Mouse (Mus musculus) MEL (cell line): ENCODE results near the gene Olfr221. TPM values are rescaled to one million over a fixed set of nuclear protein-coding genes. Genes with fewer than 3 reads are reported as not detected.

Experiments used
- DNase-seq: peaks from one replicate; pipeline ENCODE4 v3.0.0; 2011; ENCODE audit warnings: low read depth, low spot score
- H3K27ac ChIP-seq: 2 replicates; pipeline ENCODE4 v1.5.1; 2012; ENCODE audit warnings: low read depth, mild to moderate bottlenecking, control low read depth, low read length, moderate library complexity; ENCODE audit not compliant: control insufficient read depth
- H3K27me3 ChIP-seq, 2 experiments: fragments of 150-350 bp in 1 of 2; sonication (generic) in 1 of 2; 2 replicates each; pipeline ENCODE4 v1.6.1; 2012; ENCODE audit warnings: low read length in 2 of 2, mild to moderate bottlenecking in 2 of 2, improper control_type of control experiment in 1 of 2, moderate library complexity in 1 of 2; ENCODE audit not compliant: insufficient read depth in 2 of 2, control insufficient read depth in 1 of 2
- H3K36me3 ChIP-seq, 2 experiments: 2 replicates each; pipeline ENCODE4 v1.6.1; 2012 to 2014; ENCODE audit warnings: low read length in 2 of 2, improper control_type of control experiment in 1 of 2, inconsistent platforms in 1 of 2, mild to moderate bottlenecking in 1 of 2; ENCODE audit not compliant: insufficient read depth in 2 of 2, control insufficient read depth in 1 of 2
- H3K4me1 ChIP-seq, 2 experiments: fragments of 150-350 bp in 1 of 2; sonication (generic) in 1 of 2; 2 replicates each; pipeline ENCODE4 v1.6.1; 2012; ENCODE audit warnings: low read length in 2 of 2, improper control_type of control experiment in 1 of 2, mild to moderate bottlenecking in 1 of 2; ENCODE audit not compliant: insufficient read depth in 2 of 2, control insufficient read depth in 1 of 2
- H3K4me3 ChIP-seq, 2 experiments: fragments of 150-350 bp in 1 of 2; sonication (generic) in 1 of 2; 2 replicates each; pipeline ENCODE4 v1.5.1; 2012; ENCODE audit warnings: low read depth in 2 of 2, low read length in 2 of 2, mild to moderate bottlenecking in 2 of 2, moderate library complexity in 2 of 2, control low read depth in 1 of 2, improper control_type of control experiment in 1 of 2; ENCODE audit not compliant: control insufficient read depth in 1 of 2, insufficient read depth in 1 of 2
- H3K79me2 ChIP-seq: 2 replicates; pipeline ENCODE4 v1.6.1; 2012; ENCODE audit warnings: mild to moderate bottlenecking, low read length, moderate library complexity; ENCODE audit not compliant: control insufficient read depth, poor library complexity, insufficient read depth
- H3K9ac ChIP-seq: 2 replicates; pipeline ENCODE4 v1.6.1; 2012; ENCODE audit warnings: low read depth, mild to moderate bottlenecking, control low read depth, low read length, moderate library complexity; ENCODE audit not compliant: control insufficient read depth, poor library complexity, severe bottlenecking
- H3K9me3 ChIP-seq: fragments of 150-350 bp; sonication (generic); replicated peaks from 2 replicates; pipeline ENCODE4 v1.6.1; 2012; ENCODE audit warnings: mild to moderate bottlenecking, low read length, improper control_type of control experiment, moderate library complexity; ENCODE audit not compliant: insufficient read depth
- BHLHE40 ChIP-seq: IDR thresholded peaks from 2 replicates; pipeline ENCODE4 v1.6.1; 2012; ENCODE audit warnings: low read depth, mild to moderate bottlenecking, inconsistent platforms, low read length, improper control_type of control experiment, borderline replicate concordance
- CHD1 ChIP-seq: IDR thresholded peaks from 2 replicates; pipeline ENCODE4 v1.6.1; 2012; ENCODE audit warnings: low read depth, mild to moderate bottlenecking, inconsistent platforms, low read length, improper control_type of control experiment
- CHD2 ChIP-seq: IDR thresholded peaks from 2 replicates; pipeline ENCODE4 v1.6.1; 2011; ENCODE audit warnings: low read length, improper control_type of control experiment
- CTCF ChIP-seq, 3 experiments: IDR thresholded peaks in 2 of 3; conservative IDR thresholded peaks in 1 of 3; 2 replicates each; pipeline ENCODE4 v1.5.1; 2011 to 2012; ENCODE audit warnings: low read length in 3 of 3, low read depth in 2 of 3, mild to moderate bottlenecking in 2 of 3, improper control_type of control experiment in 1 of 3, inconsistent platforms in 1 of 3, mixed read lengths in 1 of 3, moderate library complexity in 1 of 3; ENCODE audit not compliant: control insufficient read depth in 1 of 3, insufficient read depth in 1 of 3, poor library complexity in 1 of 3, severe bottlenecking in 1 of 3
- E2F4 ChIP-seq: IDR thresholded peaks from 2 replicates; pipeline ENCODE4 v1.6.1; 2011; ENCODE audit warnings: low read depth, low read length, improper control_type of control experiment, borderline replicate concordance
- EP300 ChIP-seq, 2 experiments: IDR thresholded peaks; 2 replicates each; pipeline ENCODE4 v1.6.1; 2011; ENCODE audit warnings: improper control_type of control experiment in 2 of 2, low read length in 2 of 2, low read depth in 1 of 2, mild to moderate bottlenecking in 1 of 2
- ETS1 ChIP-seq: IDR thresholded peaks from 2 replicates; pipeline ENCODE4 v1.6.1; 2012; ENCODE audit warnings: low read depth, mild to moderate bottlenecking, inconsistent platforms, low read length, improper control_type of control experiment, moderate library complexity
- GABPA ChIP-seq: IDR thresholded peaks from 2 replicates; pipeline ENCODE4 v1.6.1; 2012; ENCODE audit warnings: low read depth, mild to moderate bottlenecking, inconsistent platforms, low read length, improper control_type of control experiment, moderate library complexity
- GATA1 ChIP-seq: IDR thresholded peaks from 2 replicates; pipeline ENCODE4 v1.6.1; 2011; ENCODE audit warnings: low read depth, low read length, improper control_type of control experiment
- HCFC1 ChIP-seq: IDR thresholded peaks from 2 replicates; pipeline ENCODE4 v1.6.1; 2012; ENCODE audit warnings: low read depth, mild to moderate bottlenecking, inconsistent platforms, low read length, improper control_type of control experiment, moderate library complexity
- JUND ChIP-seq: IDR thresholded peaks from 2 replicates; pipeline ENCODE4 v1.6.1; 2011; ENCODE audit warnings: low read depth, mild to moderate bottlenecking, improper control_type of control experiment, low read length
- KAT2A ChIP-seq: conservative IDR thresholded peaks from 2 replicates; pipeline ENCODE4 v1.6.1; 2012; ENCODE audit warnings: low read depth, low read length, improper control_type of control experiment, inconsistent platforms
- MAFK ChIP-seq: IDR thresholded peaks from 2 replicates; pipeline ENCODE4 v1.6.1; 2011; ENCODE audit warnings: low read depth, mild to moderate bottlenecking, low read length, improper control_type of control experiment, borderline replicate concordance
- MAX ChIP-seq: IDR thresholded peaks from 2 replicates; pipeline ENCODE4 v1.6.1; 2011; ENCODE audit warnings: low read length, improper control_type of control experiment
- MAZ ChIP-seq: IDR thresholded peaks from 2 replicates; pipeline ENCODE4 v1.6.1; 2012; ENCODE audit warnings: low read depth, mild to moderate bottlenecking, inconsistent platforms, low read length, improper control_type of control experiment
- MXI1 ChIP-seq: IDR thresholded peaks from 2 replicates; pipeline ENCODE4 v1.6.1; 2011; ENCODE audit warnings: mild to moderate bottlenecking, low read depth, low read length, improper control_type of control experiment
- MYC ChIP-seq: IDR thresholded peaks from 2 replicates; pipeline ENCODE4 v1.6.1; 2011; ENCODE audit warnings: low read depth, mild to moderate bottlenecking, low read length, improper control_type of control experiment, moderate library complexity
- NELFE ChIP-seq: IDR thresholded peaks from 2 replicates; pipeline ENCODE4 v1.6.1; 2011; ENCODE audit warnings: low read depth, low read length, improper control_type of control experiment
- NRF1 ChIP-seq: IDR thresholded peaks from 2 replicates; pipeline ENCODE4 v1.6.1; 2014; ENCODE audit warnings: low read depth, mild to moderate bottlenecking, inconsistent platforms, low read length, improper control_type of control experiment, moderate library complexity; ENCODE audit not compliant: poor library complexity, insufficient read depth, severe bottlenecking
- POLR2A ChIP-seq, 2 experiments: IDR thresholded peaks; 2 replicates each; pipeline ENCODE4 v1.6.1; 2011 to 2012; ENCODE audit warnings: low read length in 2 of 2, mild to moderate bottlenecking in 2 of 2, control low read depth in 1 of 2, improper control_type of control experiment in 1 of 2, low read depth in 1 of 2, moderate library complexity in 1 of 2; ENCODE audit not compliant: control insufficient read depth in 1 of 2, insufficient read depth in 1 of 2, poor library complexity in 1 of 2
- POLR2AphosphoS2 ChIP-seq: IDR thresholded peaks from 2 replicates; pipeline ENCODE4 v1.6.1; 2011; ENCODE audit warnings: low read length, improper control_type of control experiment
- POLR2AphosphoS5 ChIP-seq: IDR thresholded peaks from 2 replicates; pipeline ENCODE4 v1.6.1; 2012; ENCODE audit warnings: low read depth, borderline replicate concordance, mild to moderate bottlenecking, inconsistent platforms, low read length, moderate library complexity, mixed read lengths
- RAD21 ChIP-seq: IDR thresholded peaks from 2 replicates; pipeline ENCODE4 v1.6.1; 2011; ENCODE audit warnings: mild to moderate bottlenecking, low read depth, low read length, improper control_type of control experiment
- RCOR1 ChIP-seq: IDR thresholded peaks from 2 replicates; pipeline ENCODE4 v1.6.1; 2012; ENCODE audit warnings: low read depth, mild to moderate bottlenecking, inconsistent platforms, low read length, improper control_type of control experiment
- SMC3 ChIP-seq: IDR thresholded peaks from 2 replicates; pipeline ENCODE4 v1.6.1; 2011; ENCODE audit warnings: low read depth, low read length, improper control_type of control experiment
- TAL1 ChIP-seq: IDR thresholded peaks from 2 replicates; pipeline ENCODE4 v1.6.1; 2012; ENCODE audit warnings: mild to moderate bottlenecking, inconsistent platforms, low read length, moderate library complexity, mixed read lengths
- TBP ChIP-seq: IDR thresholded peaks from 2 replicates; pipeline ENCODE4 v1.8.0; 2011; ENCODE audit warnings: low read depth, low read length, improper control_type of control experiment
- TCF12 ChIP-seq: IDR thresholded peaks from 2 replicates; pipeline ENCODE4 v1.6.1; 2014; ENCODE audit warnings: low read depth, mild to moderate bottlenecking, inconsistent platforms, low read length, improper control_type of control experiment, moderate library complexity
- UBTF ChIP-seq: IDR thresholded peaks from 2 replicates; pipeline ENCODE4 v1.6.1; 2012; ENCODE audit warnings: low read depth, mild to moderate bottlenecking, inconsistent platforms, low read length, improper control_type of control experiment, moderate library complexity, borderline replicate concordance; ENCODE audit not compliant: insufficient read depth
- USF1 ChIP-seq: IDR thresholded peaks from 2 replicates; pipeline ENCODE4 v1.6.1; 2014; ENCODE audit warnings: low read depth, mild to moderate bottlenecking, inconsistent platforms, low read length, improper control_type of control experiment, moderate library complexity
- USF2 ChIP-seq, 2 experiments: IDR thresholded peaks; 2 replicates each; pipeline ENCODE4 v1.6.1; 2011 to 2012; ENCODE audit warnings: improper control_type of control experiment in 2 of 2, low read length in 2 of 2, borderline replicate concordance in 1 of 2, inconsistent platforms in 1 of 2, low read depth in 1 of 2, mild to moderate bottlenecking in 1 of 2; ENCODE audit not compliant: insufficient read depth in 1 of 2
- ZC3H11A ChIP-seq: IDR thresholded peaks from 2 replicates; pipeline ENCODE4 v1.6.1; 2012; ENCODE audit warnings: low read depth, mild to moderate bottlenecking, inconsistent platforms, low read length, improper control_type of control experiment
- ZKSCAN1 ChIP-seq: IDR thresholded peaks from 2 replicates; pipeline ENCODE4 v1.6.1; 2012; ENCODE audit warnings: low read depth, mild to moderate bottlenecking, inconsistent platforms, low read length, improper control_type of control experiment, moderate library complexity
- ZMIZ1 ChIP-seq: IDR thresholded peaks from 2 replicates; pipeline ENCODE4 v1.6.1; 2012; ENCODE audit warnings: low read depth, mild to moderate bottlenecking, inconsistent platforms, low read length, improper control_type of control experiment, moderate library complexity
- ZNF384 ChIP-seq: IDR thresholded peaks from 2 replicates; pipeline ENCODE4 v1.6.1; 2012; ENCODE audit warnings: low read depth, mild to moderate bottlenecking, inconsistent platforms, low read length, improper control_type of control experiment
- polyA plus RNA-seq, 2 experiments: library from polyadenylated mRNA; stranded (reverse) in 1 of 2; unstranded in 1 of 2; fragments of >175 nt in 1 of 2; fragments of >200 nt in 1 of 2; gene quantifications; 2 replicates each; pipeline versions ENCODE4 v1.2.1 to v1.2.4; 2012; ENCODE audit warnings: low replicate concordance in 2 of 2, low read depth in 1 of 2; ENCODE audit not compliant: insufficient read length in 2 of 2, insufficient read depth in 1 of 2, missing spikeins in 1 of 2
- total RNA-seq: library from RNA; depleted of rRNA; stranded (reverse); fragments of 300-350 nt; gene quantifications from 2 replicates; pipeline ENCODE4 v1.2.3, GENCODE M21; 2012

Olfr221 gene
- total and polyA plus RNA-seq, 3 experiments, result not detected

- H3K9me3 ChIP-seq, result no peaks in the 10 kb centered on the region
- H3K79me2 ChIP-seq, result no peaks in the 10 kb centered on the region
- H3K4me3 ChIP-seq, result no peak overlapping the region
- H3K4me1 ChIP-seq, result 0 out of 4 replicates have a peak, but pooled peaks cover 0 to 3% of the 10 kb centered on the region in 2 experiments
- H3K36me3 ChIP-seq, result no peaks in the 10 kb centered on the region; a peak in 1 of 4 replicates
- no peak overlapping the region for H3K9ac ChIP-seq
- TF ChIP-seq POLR2A (IDR thresholded peaks at IDR 0.05; ENCODE audit: control insufficient read depth in 1 of 2, insufficient read depth in 1 of 2, low read depth in 1 of 2, low read length in 2 of 2, poor library complexity in 1 of 2) (no peak), NELFE (no peak), MXI1 (no peak), ZNF384 (peak; percentile 68), MAFK (no peak), NRF1 (no peak), CTCF (IDR thresholded peaks at IDR 0.05 in 2 of 3, conservative IDR thresholded peaks at IDR 0.05 in 1 of 3; ENCODE audit: control insufficient read depth in 1 of 3, insufficient read depth in 1 of 3, low read depth in 2 of 3, low read length in 3 of 3, poor library complexity in 1 of 3, severe bottlenecking in 1 of 3) (peak; percentile 43 to 57 (median 56)), TBP (no peak), BHLHE40 (no peak), EP300 (IDR thresholded peaks at IDR 0.05; ENCODE audit: low read depth in 1 of 2, low read length in 2 of 2) (no peak), E2F4 (no peak), SMC3 (peak; percentile 64), ZMIZ1 (no peak), USF2 (IDR thresholded peaks at IDR 0.05; ENCODE audit: borderline replicate concordance in 1 of 2, insufficient read depth in 1 of 2, low read depth in 1 of 2, low read length in 2 of 2) (no peak), JUND (no peak), MYC (no peak), RAD21 (peak; percentile 37), UBTF (no peak), GATA1 (no peak), CHD2 (no peak), POLR2AphosphoS2 (no peak), TAL1 (no peak), ZKSCAN1 (no peak), USF1 (no peak), CHD1 (no peak), MAX (no peak), GABPA (no peak), ETS1 (no peak), RCOR1 (no peak), KAT2A (no peak), TCF12 (no peak), ZC3H11A (no peak; the same call in 1 of the 2 replicates), POLR2AphosphoS5 (no peak), MAZ (no peak), HCFC1 (no peak)
- no peaks in the 10 kb centered on the region for H3K27me3 ChIP-seq
- H3K27ac ChIP-seq, result no peak overlapping the region
- peak; percentile 44 for DNase-seq
Measured at GRCm38 (mm10) chr14:51996231-51996841, 45.9 kb downstream of the Olfr221 start.
